Mouse (Mus musculus): ENCODE measurements around the gene Crebl2. TPM values are rescaled to one million over a fixed set of nuclear protein-coding genes. Genes with fewer than 3 reads are reported as not detected.

Crebl2 gene
- total and polyA plus RNA-seq, 3 experiments = 1.5 to 3.7 TPM; not detected in 1

DNA sequence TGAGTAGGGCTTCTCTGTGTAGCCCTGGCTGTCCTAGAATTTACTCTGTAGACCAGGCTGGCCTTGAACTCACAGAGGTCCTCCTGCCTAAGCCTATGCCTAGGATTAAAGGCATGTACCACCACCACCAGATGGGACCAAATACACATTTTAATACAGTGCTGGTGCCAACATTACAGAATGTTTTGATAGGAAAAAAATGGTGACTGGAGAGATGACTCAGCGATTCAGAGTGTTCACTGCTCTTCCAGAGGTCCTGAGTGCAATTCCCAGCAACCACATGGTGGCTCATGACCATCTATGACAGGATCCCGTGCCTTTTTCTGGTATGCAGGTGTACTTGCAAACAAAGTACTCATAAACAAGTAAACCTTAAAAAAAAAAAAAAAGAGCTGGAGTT lies 19.5 kb downstream of the Crebl2 start:
- Histone ChIP-seq H3K4me3 (ENCODE audit: control insufficient read depth in 1 of 2, insufficient read depth in 1 of 2, low read depth in 2 of 2, low read length in 2 of 2) (no peak overlapping the region), H3K9me3 (replicated peaks; ENCODE audit: insufficient read depth, low read length) (no peaks in the 10 kb centered on the region), H3K27me3 (ENCODE audit: control insufficient read depth in 1 of 2, insufficient read depth in 2 of 2, low read length in 2 of 2) (no peaks in the 10 kb centered on the region), H3K4me1 (ENCODE audit: control insufficient read depth in 1 of 2, insufficient read depth in 2 of 2, low read length in 2 of 2) (no peaks in the 10 kb centered on the region; a peak in 1 of 4 replicates), H3K79me2 (ENCODE audit: control insufficient read depth, insufficient read depth, low read length, poor library complexity) (no peaks in the 10 kb centered on the region), H3K36me3 (ENCODE audit: control insufficient read depth in 1 of 2, insufficient read depth in 2 of 2, low read length in 2 of 2) (no peaks in the 10 kb centered on the region), H3K9ac (ENCODE audit: control insufficient read depth, low read depth, low read length, poor library complexity, severe bottlenecking) (no peak overlapping the region), H3K27ac (ENCODE audit: control insufficient read depth, low read depth, low read length) (no peak overlapping the region)
- no peak for TF ChIP-seq ELF1 (IDR thresholded peaks at IDR 0.05; ENCODE audit: low read depth, low read length)
- TF ChIP-seq KAT2A (conservative IDR thresholded peaks at IDR 0.05; ENCODE audit: low read depth, low read length) = no peak
- no peak for TF ChIP-seq UBTF (IDR thresholded peaks at IDR 0.05; ENCODE audit: borderline replicate concordance, insufficient read depth, low read depth, low read length)
- no peak for TF ChIP-seq SIN3A (IDR thresholded peaks at IDR 0.05; ENCODE audit: low read length)
- TF ChIP-seq NELFE (IDR thresholded peaks at IDR 0.05; ENCODE audit: low read depth, low read length) = no peak
- no peak for TF ChIP-seq TAL1 (IDR thresholded peaks at IDR 0.05; ENCODE audit: low read length)
- no peak for TF ChIP-seq NRF1 (IDR thresholded peaks at IDR 0.05; ENCODE audit: insufficient read depth, low read depth, low read length, poor library complexity, severe bottlenecking)
- no peak for TF ChIP-seq HCFC1 (IDR thresholded peaks at IDR 0.05; ENCODE audit: low read depth, low read length)
- DNase-seq (ENCODE audit: low read depth, low spot score) = no peak

- Histone ChIP-seq H3K27ac (ENCODE audit: control insufficient read depth, low read depth, low read length) (no peak overlapping the region), H3K9me3 (replicated peaks; ENCODE audit: insufficient read depth, low read length) (no peaks in the 10 kb centered on the region), H3K9ac (ENCODE audit: control insufficient read depth, low read depth, low read length, poor library complexity, severe bottlenecking) (no peak overlapping the region), H3K27me3 (ENCODE audit: control insufficient read depth in 1 of 2, insufficient read depth in 2 of 2, low read length in 2 of 2) (no peaks in the 10 kb centered on the region), H3K4me1 (ENCODE audit: control insufficient read depth in 1 of 2, insufficient read depth in 2 of 2, low read length in 2 of 2) (no peaks in the 10 kb centered on the region; a peak in 1 of 4 replicates), H3K79me2 (ENCODE audit: control insufficient read depth, insufficient read depth, low read length, poor library complexity) (no peaks in the 10 kb centered on the region), H3K36me3 (ENCODE audit: control insufficient read depth in 1 of 2, insufficient read depth in 2 of 2, low read length in 2 of 2) (no peaks in the 10 kb centered on the region), H3K4me3 (ENCODE audit: control insufficient read depth in 1 of 2, insufficient read depth in 1 of 2, low read depth in 2 of 2, low read length in 2 of 2) (no peak overlapping the region)
- TF ChIP-seq GABPA (IDR thresholded peaks at IDR 0.05; ENCODE audit: low read depth, low read length) (no peak), TCF12 (IDR thresholded peaks at IDR 0.05; ENCODE audit: low read depth, low read length) (no peak), USF1 (IDR thresholded peaks at IDR 0.05; ENCODE audit: low read depth, low read length) (no peak), RCOR1 (IDR thresholded peaks at IDR 0.05; ENCODE audit: low read depth, low read length) (no peak), ETS1 (IDR thresholded peaks at IDR 0.05; ENCODE audit: low read depth, low read length) (no peak), USF2 (IDR thresholded peaks at IDR 0.05; ENCODE audit: borderline replicate concordance in 1 of 2, insufficient read depth in 1 of 2, low read depth in 1 of 2, low read length in 2 of 2) (no peak), TAL1 (IDR thresholded peaks at IDR 0.05; ENCODE audit: low read length) (no peak), MAZ (IDR thresholded peaks at IDR 0.05; ENCODE audit: low read depth, low read length) (no peak), GATA1 (IDR thresholded peaks at IDR 0.05; ENCODE audit: low read depth, low read length) (no peak), NELFE (IDR thresholded peaks at IDR 0.05; ENCODE audit: low read depth, low read length) (no peak), ELF1 (IDR thresholded peaks at IDR 0.05; ENCODE audit: low read depth, low read length) (no peak), MYC (IDR thresholded peaks at IDR 0.05; ENCODE audit: low read depth, low read length) (no peak), JUND (IDR thresholded peaks at IDR 0.05; ENCODE audit: low read depth, low read length) (no peak), ZNF384 (IDR thresholded peaks at IDR 0.05; ENCODE audit: low read depth, low read length) (no peak)
- no peak for DNase-seq (ENCODE audit: low read depth, low spot score)
These were observed 20.0 kb downstream of the Crebl2 start for GRCm38 (mm10) chr6:134849985-134850384.
